Mouse (Mus musculus) forebrain, embryonic 12.5 days (tissue): ENCODE results near the gene Gpc6. TPM values are rescaled to one million over a fixed set of nuclear protein-coding genes. Genes with fewer than 3 reads are reported as not detected.

Experiments
- ATAC-seq: fragments of 200-750 bp; cut with Nextera tagmentation; 2 replicates; pipeline ENCODE4 v1.8.0; 2017; ENCODE audit warnings: moderate TSS enrichment; ENCODE audit not compliant: low FRiP score
- H3K27ac ChIP-seq: fragments of 300-500 bp; sonication (generic); 2 replicates; pipeline ENCODE4 v1.5.1; 2016; ENCODE audit warnings: mild to moderate bottlenecking
- H3K27me3 ChIP-seq: fragments of 300-500 bp; sonication (generic); 2 replicates; pipeline ENCODE4 v1.6.1; 2016; ENCODE audit warnings: mild to moderate bottlenecking
- H3K36me3 ChIP-seq: fragments of 300-500 bp; sonication (generic); replicated peaks from 2 replicates; pipeline ENCODE4 v1.6.1; 2016; ENCODE audit warnings: mild to moderate bottlenecking
- H3K4me1 ChIP-seq: fragments of 300-500 bp; sonication (generic); 2 replicates; pipeline ENCODE4 v1.6.1; 2016
- H3K4me2 ChIP-seq: fragments of 300-500 bp; sonication (generic); 2 replicates; pipeline ENCODE4 v1.6.1; 2016; ENCODE audit warnings: mild to moderate bottlenecking, moderate library complexity
- H3K4me3 ChIP-seq: fragments of 300-500 bp; sonication (generic); replicated peaks from 2 replicates; pipeline ENCODE4 v1.5.1; 2016; ENCODE audit warnings: mild to moderate bottlenecking
- H3K9ac ChIP-seq: fragments of 300-500 bp; sonication (generic); 2 replicates; pipeline ENCODE4 v1.6.1; 2016; ENCODE audit warnings: mild to moderate bottlenecking
- H3K9me3 ChIP-seq: fragments of 300-500 bp; sonication (generic); 2 replicates; pipeline ENCODE4 v1.6.1; 2016
- WGBS: fragments of 180-500 bp; shearing (Covaris S2); methylation state at CpG from one replicate; pipeline ENCODE4 v1.1.7; 2016; 5-methylcytosine and 5-hydroxymethylcytosine counted together
- polyA plus RNA-seq: library from polyadenylated mRNA; unstranded; fragments of >200 nt; fragmentation: Nextera tagmentation; extraction: Ambion mirVana; gene quantifications from 2 replicates; pipeline ENCODE4 v1.2.1, GENCODE M21; 2016

Gpc6 gene
- polyA plus RNA-seq, 1 experiment from 2014 or later = 37.7 TPM

GRCm38 (mm10) chr14:117478879-117479278, 553.8 kb downstream of the Gpc6 start:
- Histone ChIP-seq H3K4me3 (no peak overlapping the region), H3K9me3 (no peaks in the 10 kb centered on the region), H3K9ac (no peak overlapping the region), H3K27me3 (no peaks in the 10 kb centered on the region), H3K4me1 (no peaks in the 10 kb centered on the region), H3K4me2 (no peak overlapping the region), H3K27ac (no peak overlapping the region), H3K36me3 (no peaks in the 10 kb centered on the region)
- no peak for ATAC-seq
- 80% methylated on average over 3 of the region's 3 CpGs for WGBS

- no peak overlapping the region for H3K4me2 ChIP-seq
- WGBS = 74% methylated on average over 4 of the region's 4 CpGs
- ATAC-seq = 0 out of 2 replicates have a peak, but pooled peaks have one; percentile 31
Observed at GRCm38 (mm10) chr14:117487161-117487754, 562.1 kb downstream of the Gpc6 start.

GRCm38 (mm10) chr14:117490469-117490868, 565.4 kb downstream of the Gpc6 start:
- Histone ChIP-seq H3K27ac (no peak overlapping the region), H3K36me3 (no peaks in the 10 kb centered on the region), H3K9me3 (no peaks in the 10 kb centered on the region), H3K27me3 (no peaks in the 10 kb centered on the region), H3K4me3 (no peak overlapping the region), H3K9ac (no peak overlapping the region), H3K4me2 (no peak overlapping the region), H3K4me1 (peaks cover 12% of the 10 kb centered on the region)
- ATAC-seq = peak; percentile 44; the same call in 1 of the 2 replicates
- WGBS = 66% methylated on average over 5 of the region's 5 CpGs

More at GRCm38 (mm10) chr14:117487161-117487754, 562.1 kb downstream of the Gpc6 start:
- H3K4me1 ChIP-seq = peaks cover 12% of the 10 kb centered on the region
- H3K27me3 ChIP-seq = no peaks in the 10 kb centered on the region
- no peak overlapping the region for H3K4me3 ChIP-seq
- no peaks in the 10 kb centered on the region for H3K36me3 ChIP-seq
- no peak overlapping the region for H3K9ac ChIP-seq
- H3K9me3 ChIP-seq = no peaks in the 10 kb centered on the region
- no peak overlapping the region for H3K27ac ChIP-seq

GRCm38 (mm10) chr14:117495118-117495517, 570.0 kb downstream of the Gpc6 start:
- no peak for ATAC-seq

DNA sequence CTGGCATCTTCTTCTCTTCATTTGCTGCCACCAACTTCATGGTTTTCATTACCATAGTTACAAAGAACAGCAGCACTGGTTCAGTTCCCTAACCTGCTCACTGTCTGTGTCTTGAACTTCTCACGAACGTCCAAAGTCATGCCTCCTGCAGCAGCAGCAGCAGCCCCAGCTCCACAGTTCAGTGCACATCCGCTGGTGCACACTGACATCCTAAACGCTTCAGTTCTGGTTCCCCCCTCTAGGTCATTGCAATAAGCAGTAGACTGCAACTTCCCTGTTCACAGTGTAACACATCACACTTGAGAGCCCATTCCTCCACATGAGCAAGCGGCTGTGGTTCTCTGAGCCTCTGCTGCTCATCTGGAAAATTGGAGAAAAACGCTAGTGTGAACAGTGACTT, 573.7 kb downstream of the Gpc6 start:
- no peaks in the 10 kb centered on the region for H3K36me3 ChIP-seq
- no peak overlapping the region for H3K27ac ChIP-seq
- H3K27me3 ChIP-seq = no peaks in the 10 kb centered on the region
- 84% methylated on average over 6 of the region's 6 CpGs for WGBS
- H3K9me3 ChIP-seq = no peaks in the 10 kb centered on the region
- H3K4me3 ChIP-seq = no peak overlapping the region
- H3K4me2 ChIP-seq = no peak overlapping the region
- H3K9ac ChIP-seq = no peak overlapping the region
- ATAC-seq = no peak
- no peaks in the 10 kb centered on the region for H3K4me1 ChIP-seq

More at GRCm38 (mm10) chr14:117495118-117495517, 570.0 kb downstream of the Gpc6 start:
- no peak overlapping the region for H3K9ac ChIP-seq
- H3K36me3 ChIP-seq = no peaks in the 10 kb centered on the region
- H3K9me3 ChIP-seq = no peaks in the 10 kb centered on the region
- no peaks in the 10 kb centered on the region for H3K4me1 ChIP-seq
- no peaks in the 10 kb centered on the region for H3K27me3 ChIP-seq
- no peak overlapping the region for H3K27ac ChIP-seq
- WGBS = 75% methylated on average over 3 of the region's 3 CpGs
- no peak overlapping the region for H3K4me3 ChIP-seq
- H3K4me2 ChIP-seq = no peak overlapping the region

DNA sequence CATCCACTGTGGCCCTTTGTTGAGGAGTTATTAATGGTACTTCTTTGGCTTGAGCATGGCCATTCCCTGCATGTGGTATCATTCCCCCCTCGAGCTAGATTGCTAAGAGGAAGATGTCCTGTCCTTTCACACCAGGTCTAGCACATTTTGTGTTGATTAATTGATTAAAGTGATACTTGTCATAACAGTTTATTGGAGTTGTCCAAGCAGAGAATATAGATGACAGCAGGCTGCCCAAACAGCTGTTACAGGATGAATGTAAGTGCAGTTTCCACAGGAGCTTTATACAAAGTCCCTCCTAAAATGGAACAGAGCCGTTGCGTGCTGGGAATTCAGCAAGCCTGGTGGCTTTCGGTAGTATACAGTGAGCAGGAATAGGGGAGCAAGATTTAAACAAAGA, 574.2 kb downstream of the Gpc6 start:
- no peak for ATAC-seq
- Histone ChIP-seq H3K36me3 (no peaks in the 10 kb centered on the region), H3K4me3 (no peak overlapping the region), H3K27ac (no peak overlapping the region), H3K4me1 (no peaks in the 10 kb centered on the region), H3K9me3 (no peaks in the 10 kb centered on the region), H3K9ac (no peak overlapping the region), H3K27me3 (no peaks in the 10 kb centered on the region), H3K4me2 (no peak overlapping the region)
- WGBS = 84% methylated on average over 4 of the region's 4 CpGs

DNA sequence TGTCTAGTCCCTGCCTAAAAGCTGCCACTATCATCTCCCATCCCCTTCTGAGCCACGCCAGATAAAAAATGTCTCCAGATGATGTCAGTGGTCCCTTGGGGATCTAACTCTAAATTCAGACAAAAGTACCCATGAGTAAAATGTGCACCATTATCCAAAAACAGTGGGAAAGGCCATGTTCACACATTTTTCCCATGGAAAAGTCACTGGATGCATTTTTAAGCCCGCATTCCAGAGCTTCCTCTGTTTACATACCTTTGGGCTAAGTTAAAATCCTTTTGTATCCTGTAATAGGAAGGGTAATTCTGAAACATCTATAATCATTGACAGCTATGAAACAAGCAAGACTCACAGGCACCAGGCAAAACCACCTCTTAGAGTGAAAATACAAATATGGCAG, 589.7 kb downstream of the Gpc6 start:
- WGBS = 78% methylated on average over 2 of the region's 2 CpGs

DNA sequence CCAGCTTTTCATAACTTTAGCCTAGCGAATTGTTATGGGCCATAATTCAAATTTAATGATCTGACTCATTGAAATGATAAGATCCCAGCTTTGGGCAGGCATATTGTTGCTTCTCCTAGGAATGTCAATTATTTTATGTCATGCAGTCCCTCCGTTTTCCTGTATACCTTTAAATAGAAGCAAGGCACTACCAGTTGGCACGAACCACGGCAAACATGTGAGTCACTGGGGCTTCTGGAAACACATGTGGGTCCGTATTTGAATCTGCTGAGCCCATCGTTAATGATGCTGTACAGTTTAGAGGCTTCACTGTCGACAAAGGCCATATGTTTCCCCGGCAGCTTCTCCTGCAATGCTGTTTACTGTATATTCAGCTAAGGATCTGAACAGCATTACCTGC, 594.5 kb downstream of the Gpc6 start:
- Histone ChIP-seq H3K4me3 (no peak overlapping the region), H3K27ac (no peak overlapping the region), H3K36me3 (no peaks in the 10 kb centered on the region), H3K27me3 (no peaks in the 10 kb centered on the region), H3K9me3 (no peaks in the 10 kb centered on the region), H3K4me2 (no peak overlapping the region), H3K9ac (no peak overlapping the region), H3K4me1 (no peaks in the 10 kb centered on the region)
- no peak for ATAC-seq
- WGBS = 84% methylated on average over 8 of the region's 8 CpGs

More for the DNA sequence above, 589.7 kb downstream of the Gpc6 start:
- no peaks in the 10 kb centered on the region for H3K36me3 ChIP-seq
- no peaks in the 10 kb centered on the region for H3K9me3 ChIP-seq
- H3K4me3 ChIP-seq = no peak overlapping the region
- H3K9ac ChIP-seq = no peak overlapping the region
- no peaks in the 10 kb centered on the region for H3K4me1 ChIP-seq
- ATAC-seq = no peak
- no peak overlapping the region for H3K27ac ChIP-seq
- H3K27me3 ChIP-seq = no peaks in the 10 kb centered on the region
- H3K4me2 ChIP-seq = no peak overlapping the region

DNA sequence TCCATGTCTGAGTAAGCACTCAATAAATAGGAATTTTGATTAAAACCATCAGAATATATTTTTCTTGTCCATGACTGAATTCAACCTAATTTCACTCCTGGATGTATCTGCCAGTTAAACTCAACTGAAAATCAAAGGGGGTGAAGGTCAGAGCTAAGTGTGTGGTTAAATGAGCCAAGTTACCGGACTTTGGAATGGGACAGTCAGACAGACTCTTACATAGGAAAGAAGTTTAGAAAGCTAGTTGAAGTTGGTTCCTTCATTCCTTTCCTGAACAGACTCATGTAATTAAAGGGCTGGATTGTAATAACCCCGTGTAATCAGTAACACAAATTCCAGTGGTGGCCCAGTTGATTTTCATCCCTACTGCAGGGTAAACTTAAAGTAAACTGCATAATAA, 595.6 kb downstream of the Gpc6 start:
- no peaks in the 10 kb centered on the region for H3K9me3 ChIP-seq
- H3K4me1 ChIP-seq = no peaks in the 10 kb centered on the region
- no peaks in the 10 kb centered on the region for H3K36me3 ChIP-seq
- H3K4me3 ChIP-seq = no peak overlapping the region
- WGBS = 89% methylated on average over 2 of the region's 2 CpGs
- no peak for ATAC-seq
- no peak overlapping the region for H3K4me2 ChIP-seq
- no peak overlapping the region for H3K9ac ChIP-seq
- no peak overlapping the region for H3K27ac ChIP-seq
- no peaks in the 10 kb centered on the region for H3K27me3 ChIP-seq

GRCm38 (mm10) chr14:117525133-117525532, 600.0 kb downstream of the Gpc6 start:
- no peak overlapping the region for H3K4me3 ChIP-seq
- no peak overlapping the region for H3K27ac ChIP-seq
- no peak overlapping the region for H3K4me2 ChIP-seq
- WGBS = 93% methylated on average over 6 of the region's 6 CpGs
- H3K27me3 ChIP-seq = no peaks in the 10 kb centered on the region
- H3K36me3 ChIP-seq = no peaks in the 10 kb centered on the region
- no peak for ATAC-seq
- H3K4me1 ChIP-seq = no peaks in the 10 kb centered on the region
- H3K9me3 ChIP-seq = no peaks in the 10 kb centered on the region
- H3K9ac ChIP-seq = no peak overlapping the region

GRCm38 (mm10) chr14:117527053-117527452, 601.9 kb downstream of the Gpc6 start:
- no peaks in the 10 kb centered on the region for H3K4me1 ChIP-seq
- 95% methylated on average over 7 of the region's 7 CpGs for WGBS
- no peak for ATAC-seq

GRCm38 (mm10) chr14:117529439-117529838, 604.3 kb downstream of the Gpc6 start:
- 72% methylated on average over 3 of the region's 3 CpGs for WGBS
- no peak overlapping the region for H3K4me3 ChIP-seq
- no peaks in the 10 kb centered on the region for H3K4me1 ChIP-seq
- no peaks in the 10 kb centered on the region for H3K27me3 ChIP-seq
- H3K27ac ChIP-seq = no peak overlapping the region
- H3K4me2 ChIP-seq = no peak overlapping the region
- no peak overlapping the region for H3K9ac ChIP-seq
- no peaks in the 10 kb centered on the region for H3K36me3 ChIP-seq
- no peak for ATAC-seq
- no peaks in the 10 kb centered on the region for H3K9me3 ChIP-seq

More at GRCm38 (mm10) chr14:117527053-117527452, 601.9 kb downstream of the Gpc6 start:
- Histone ChIP-seq H3K27me3 (no peaks in the 10 kb centered on the region), H3K9ac (no peak overlapping the region), H3K4me3 (no peak overlapping the region), H3K4me2 (no peak overlapping the region), H3K36me3 (no peaks in the 10 kb centered on the region), H3K9me3 (no peaks in the 10 kb centered on the region), H3K27ac (no peak overlapping the region)

- Histone ChIP-seq H3K9me3 (no peaks in the 10 kb centered on the region), H3K9ac (no peak overlapping the region), H3K4me1 (no peaks in the 10 kb centered on the region), H3K27me3 (no peaks in the 10 kb centered on the region), H3K4me2 (no peak overlapping the region), H3K4me3 (no peak overlapping the region), H3K36me3 (no peaks in the 10 kb centered on the region), H3K27ac (no peak overlapping the region)
- ATAC-seq = no peak
Observed at GRCm38 (mm10) chr14:117552776-117553175, 627.7 kb downstream of the Gpc6 start.
